In genomic region chr10:96502090-96502728, GRCm38 (mm10) we compare ENCODE assay signal across 24 mouse cellular contexts.
DNase-seq lines count a peak whose midpoint lies in the region; ATAC-seq and TF ChIP-seq lines count a peak whose summit lies in the region.
"Had no signal": no experiment of that assay in that cellular context is flagged by ENCODE, and none has a peak within 500 bp of the region (broad histone marks: within the 10 kb centered on the region; RNA-seq: fewer than 3 reads in every experiment).

No protein-coding gene starts in this region.

- no peaks in the 10 kb centered on the region for H3K79me2 ChIP-seq in liver, adult 2 months (ENCODE audit: control insufficient read depth, insufficient read depth, low read length)
- H3K79me2 ChIP-seq in macrophage (ENCODE audit: inconsistent target), result no peaks in the 10 kb centered on the region

- no peaks in the 10 kb centered on the region; the same call in 1 of the 2 replicates for H3K4me1 ChIP-seq in liver, adult 2 months (ENCODE audit: control insufficient read depth, insufficient read depth, low read length)
- H3K4me1 ChIP-seq: embryonic facial prominence, embryonic 12.5 days; heart, embryonic 15.5 days; limb, embryonic 10.5 days; liver, embryonic 12.5 days; neural tube, embryonic 13.5 days; stomach, embryonic 15.5 days had no signal

- H3K27ac ChIP-seq in liver, adult 2 months (replicated peaks; ENCODE audit: insufficient read depth, low read depth, low read length), result no peak overlapping the region
- H3K27ac ChIP-seq in macrophage, result peak overlapping the region; percentile 54
- H3K27ac ChIP-seq: embryonic facial prominence, embryonic 12.5 days; heart, embryonic 15.5 days; hindbrain, embryonic 14.5 days; left cerebral cortex, adult 2 months; limb, embryonic 10.5 days; liver, embryonic 12.5 days; neural tube, embryonic 13.5 days; stomach, embryonic 15.5 days had no signal

- no peak overlapping the region for H3K9ac ChIP-seq in liver, adult 2 months (ENCODE audit: low read depth, low read length)
- H3K9ac ChIP-seq: embryonic facial prominence, embryonic 12.5 days; heart, embryonic 15.5 days; hindbrain, embryonic 14.5 days; liver, embryonic 12.5 days; lung, embryonic 14.5 days; neural tube, embryonic 13.5 days; stomach, embryonic 15.5 days had no signal

- H3K4me3 ChIP-seq in liver, adult 2 months (ENCODE audit: insufficient read depth, low read depth, low read length), result no peak overlapping the region
- H3K4me3 ChIP-seq in macrophage (ENCODE audit: inconsistent target), result no peak overlapping the region
- H3K4me3 ChIP-seq: embryonic facial prominence, embryonic 12.5 days; heart, embryonic 15.5 days; left cerebral cortex, adult 2 months; limb, embryonic 10.5 days; liver, embryonic 12.5 days; neural tube, embryonic 13.5 days; stomach, embryonic 15.5 days had no signal

- WGBS in liver, adult 2 months, result 63% methylated on average over 4 of the region's 4 CpGs
- 39% methylated on average over 4 of the region's 4 CpGs for WGBS in macrophage (ENCODE audit: missing documents)

- TF ChIP-seq POLR2A in liver, adult 2 months (IDR thresholded peaks at IDR 0.05; ENCODE audit: extremely low read depth, insufficient read depth, low read length), result no peak

- ATAC-seq in cerebellum, adult (ENCODE audit: insufficient number of reproducible peaks, low FRiP score, low TSS enrichment), result peak; percentile 10
- ATAC-seq: liver, embryonic 12.5 days had no signal

- H3K36me3 ChIP-seq in liver, adult 2 months (ENCODE audit: control insufficient read depth, insufficient read depth, low read length), result no peaks in the 10 kb centered on the region
- H3K36me3 ChIP-seq in macrophage (ENCODE audit: inconsistent target), result no peaks in the 10 kb centered on the region
- H3K36me3 ChIP-seq: embryonic facial prominence, embryonic 12.5 days; heart, embryonic 15.5 days; limb, embryonic 10.5 days; liver, embryonic 12.5 days; neural tube, embryonic 13.5 days; stomach, embryonic 15.5 days had no signal

- DNase-seq in cerebellum, postnatal 25 days, result no peak
- peak; percentile 24 for DNase-seq in liver, adult 2 months (ENCODE audit: extremely low read depth, low read depth, low spot score)
- DNase-seq in liver (no peak), adipocyte (ENCODE audit: low spot score) (peak; percentile 50)
- no peak for DNase-seq in spleen, adult 12 weeks (ENCODE audit: low spot score)
- no peak for DNase-seq in layer of hippocampus, postnatal 10 days (ENCODE audit: low spot score in 2 of 2)
- DNase-seq: adrenal gland, postnatal 36 days; gastrocnemius, postnatal 25 days; heart, postnatal 36 days; kidney, adult 8-10 months; kidney, postnatal 36 days; lung, embryonic 14.5 days; midbrain, embryonic 14.5 days; thymus, postnatal 25 days had no signal

- no peaks in the 10 kb centered on the region for H3K27me3 ChIP-seq in liver, adult 2 months (ENCODE audit: control insufficient read depth, insufficient read depth, low read length)
- H3K27me3 ChIP-seq: embryonic facial prominence, embryonic 12.5 days; heart, embryonic 15.5 days; liver, embryonic 12.5 days; neural tube, embryonic 13.5 days; stomach, embryonic 15.5 days had no signal

- TF ChIP-seq CTCF in liver, adult 2 months (IDR thresholded peaks at IDR 0.05; ENCODE audit: low read depth, low read length), result no peak

Comparison
In these comparisons a context has a peak if more than half of its experiments do, and no peak if none do; other contexts are left out.
1. DNase-seq: peak in liver, adult 2 months (single experiment) and adipocyte (single experiment); none in cerebellum, postnatal 25 days (0 of 2), liver (single experiment), spleen, adult 12 weeks (single experiment) and layer of hippocampus, postnatal 10 days (0 of 2).